Mouse (Mus musculus): ENCODE measurements at regions not wholly inside any gene's neighbourhood (a gene's known extent, or its start where the extent isn't known, plus 50 kb on each side); places are given as distances from the start of the nearest gene placed in this dataset.

DNA sequence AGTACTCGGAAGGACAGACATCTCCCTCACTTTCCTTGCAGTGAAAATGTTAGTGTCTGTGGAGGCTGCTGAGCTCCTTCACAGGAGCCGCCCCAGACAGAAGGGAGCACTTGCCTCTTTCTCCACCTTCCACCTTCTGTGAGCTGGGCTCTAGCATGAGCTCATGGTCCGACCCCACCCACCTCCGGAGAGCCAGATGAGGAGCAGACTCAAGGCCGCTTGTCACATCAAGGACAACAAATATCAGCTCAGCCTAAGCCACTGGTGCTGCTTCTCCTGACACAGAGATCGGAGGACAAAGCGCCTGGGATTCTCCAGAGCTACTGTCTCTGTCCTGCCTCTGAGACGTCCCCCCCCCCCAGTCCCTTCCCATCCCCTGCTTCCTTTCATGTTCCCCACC is 146.9 kb upstream of the Lhx5 start:
- TF ChIP-seq CHD2 (IDR thresholded peaks at IDR 0.05; ENCODE audit: low read depth, low read length) (no peak), MAFK (IDR thresholded peaks at IDR 0.05; ENCODE audit: insufficient read depth, low read depth, low read length) (no peak), ZNF384 (IDR thresholded peaks at IDR 0.05; ENCODE audit: low read depth, low read length) (no peak), ZC3H11A (IDR thresholded peaks at IDR 0.05; ENCODE audit: borderline replicate concordance, low read depth, low read length) (no peak)

Measured in ES-E14 (cell line).